Mouse (Mus musculus) neural tube, embryonic 15.5 days (tissue): ENCODE measurements around the gene Olfr703. TPM values are rescaled to one million over a fixed set of nuclear protein-coding genes. Genes with fewer than 3 reads are reported as not detected.

Experiments
- ATAC-seq: fragments of 200-750 bp; cut with Nextera tagmentation; 2 replicates; pipeline ENCODE4 v1.8.0; 2017; ENCODE audit warnings: mild to moderate bottlenecking, moderate TSS enrichment, moderate library complexity; ENCODE audit not compliant: low FRiP score
- H3K27ac ChIP-seq: fragments of 300-500 bp; sonication (generic); replicated peaks from 2 replicates; pipeline ENCODE4 v1.5.1; 2015; ENCODE audit warnings: mild to moderate bottlenecking, inconsistent platforms
- H3K27me3 ChIP-seq: fragments of 300-500 bp; sonication (generic); replicated peaks from 2 replicates; pipeline ENCODE4 v1.6.1; 2015; ENCODE audit warnings: inconsistent platforms
- H3K36me3 ChIP-seq: fragments of 300-500 bp; sonication (generic); 2 replicates; pipeline ENCODE4 v1.6.1; 2015; ENCODE audit warnings: inconsistent platforms
- H3K4me1 ChIP-seq: fragments of 300-500 bp; sonication (generic); 2 replicates; pipeline ENCODE4 v1.6.1; 2015; ENCODE audit warnings: inconsistent platforms
- H3K4me2 ChIP-seq: fragments of 300-500 bp; sonication (generic); 2 replicates; pipeline ENCODE4 v1.6.1; 2015; ENCODE audit warnings: inconsistent platforms, mild to moderate bottlenecking, moderate library complexity
- H3K4me3 ChIP-seq: fragments of 300-500 bp; sonication (generic); replicated peaks from 2 replicates; pipeline ENCODE4 v1.5.1; 2015; ENCODE audit warnings: mild to moderate bottlenecking, inconsistent platforms
- H3K9ac ChIP-seq: fragments of 300-500 bp; sonication (generic); replicated peaks from 2 replicates; pipeline ENCODE4 v1.6.1; 2015; ENCODE audit warnings: mild to moderate bottlenecking, inconsistent platforms
- H3K9me3 ChIP-seq: fragments of 300-500 bp; sonication (generic); replicated peaks from 2 replicates; pipeline ENCODE4 v1.6.1; 2016; ENCODE audit warnings: inconsistent platforms
- WGBS: fragments of 180-500 bp; shearing (Covaris S2); methylation state at CpG from one replicate; pipeline ENCODE4 v1.1.7; 2015; ENCODE audit warnings: mixed read lengths; 5-methylcytosine and 5-hydroxymethylcytosine counted together
- polyA plus RNA-seq: library from polyadenylated mRNA; unstranded; fragments of >200 nt; fragmentation: Nextera tagmentation; extraction: Ambion mirVana; gene quantifications from 2 replicates; pipeline ENCODE4 v1.2.1, GENCODE M21; 2015

Gene Olfr703
- polyA plus RNA-seq = not detected in 2 replicates

GRCm38 (mm10) chr7:106843060-106843459 lies at the start of gene Olfr703:
TSS of gene Olfr703 (plus strand) at chr7:106843360.
- H3K9ac ChIP-seq = no peak within 1 kb of the TSS
- H3K4me2 ChIP-seq = no peak within 1 kb of the TSS
- H3K9me3 ChIP-seq = no peaks in the 10 kb centered on the region
- no peak within 1 kb of the TSS for H3K27ac ChIP-seq
- H3K4me1 ChIP-seq = no peaks in the 10 kb centered on the region
- H3K4me3 ChIP-seq = no peak within 1 kb of the TSS
- H3K36me3 ChIP-seq = no peaks in the 10 kb centered on the region
- no peaks in the 10 kb centered on the region for H3K27me3 ChIP-seq
- WGBS = 77% methylated on average over 2 of the region's 2 CpGs
- no peak for ATAC-seq

DNA sequence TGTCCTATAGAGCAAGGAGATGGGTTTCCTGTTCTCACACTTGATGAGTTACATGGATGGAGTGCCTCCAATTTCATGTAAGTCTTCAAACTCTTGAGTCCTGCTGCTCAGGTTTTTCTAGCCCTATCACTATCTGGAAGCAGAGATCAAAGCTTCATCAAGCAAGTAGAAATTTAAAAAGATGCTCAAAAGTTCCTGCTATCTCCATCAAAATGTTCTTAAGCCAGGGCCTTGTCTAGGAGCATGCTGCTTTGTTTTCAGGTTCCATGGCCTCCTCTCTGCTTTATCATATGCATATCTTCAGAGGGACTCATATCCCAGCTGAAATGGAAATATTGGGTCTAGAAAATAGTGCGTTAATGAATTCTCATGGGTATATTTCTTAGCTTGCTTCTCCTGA lies 34.4 kb upstream of the Olfr703 start, which contains the start of gene Olfr700:
Olfr700 (minus strand) TSS at position 101 of the 400 bp plus-strand sequence.
- Histone ChIP-seq H3K27me3 (no peaks in the 10 kb centered on the region), H3K36me3 (no peaks in the 10 kb centered on the region), H3K9me3 (no peaks in the 10 kb centered on the region), H3K4me3 (no peak within 1 kb of the TSS), H3K4me1 (no peaks in the 10 kb centered on the region), H3K9ac (no peak within 1 kb of the TSS), H3K4me2 (no peak within 1 kb of the TSS), H3K27ac (no peak within 1 kb of the TSS)
- no peak for ATAC-seq
- 97% methylated on average over 1 of the region's 1 CpGs for WGBS

- 83% methylated on average over 2 of the region's 2 CpGs for WGBS
Measured at GRCm38 (mm10) chr7:106813829-106814228, 29.3 kb upstream of the Olfr703 start, which contains the start of gene Olfr701. TSS of gene Olfr701 (plus strand) at chr7:106814129.

DNA sequence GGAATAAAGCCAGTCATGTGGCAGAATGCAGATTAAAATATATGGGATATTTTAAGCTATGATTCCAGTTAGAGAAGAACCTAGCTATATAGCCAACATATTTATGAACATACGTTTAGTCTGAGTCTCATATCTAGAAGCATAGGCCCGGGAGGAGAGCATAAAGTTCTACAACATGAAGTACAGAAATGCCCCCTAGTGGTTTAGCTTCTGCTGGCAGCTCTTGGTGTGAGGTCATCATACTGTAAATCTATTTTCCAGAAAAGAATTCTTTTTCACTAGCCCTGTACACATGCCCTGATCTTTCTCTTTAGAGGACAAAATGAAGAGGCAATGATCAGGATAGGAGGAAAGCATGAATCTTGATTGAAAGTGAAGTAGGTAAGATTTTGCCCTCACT lies 27.4 kb upstream of the Olfr703 start:
- Histone ChIP-seq H3K4me2 (no peak overlapping the region), H3K4me1 (no peaks in the 10 kb centered on the region), H3K27ac (no peak overlapping the region), H3K9ac (no peak overlapping the region), H3K9me3 (no peaks in the 10 kb centered on the region), H3K27me3 (no peaks in the 10 kb centered on the region), H3K36me3 (no peaks in the 10 kb centered on the region), H3K4me3 (no peak overlapping the region)
- ATAC-seq = no peak
- 66% methylated on average over 2 of the region's 2 CpGs for WGBS

More at GRCm38 (mm10) chr7:106813829-106814228, 29.3 kb upstream of the Olfr703 start, which contains the start of gene Olfr701:
- Histone ChIP-seq H3K4me3 (no peak within 1 kb of the TSS), H3K9me3 (no peaks in the 10 kb centered on the region), H3K27me3 (no peaks in the 10 kb centered on the region), H3K27ac (no peak within 1 kb of the TSS), H3K4me2 (no peak within 1 kb of the TSS), H3K9ac (no peak within 1 kb of the TSS), H3K36me3 (no peaks in the 10 kb centered on the region), H3K4me1 (no peaks in the 10 kb centered on the region)
- ATAC-seq = no peak

- H3K9me3 ChIP-seq = no peaks in the 10 kb centered on the region
- ATAC-seq = no peak
- no peak overlapping the region for H3K9ac ChIP-seq
- no peaks in the 10 kb centered on the region for H3K36me3 ChIP-seq
- no peak overlapping the region for H3K4me3 ChIP-seq
- no peaks in the 10 kb centered on the region for H3K27me3 ChIP-seq
- no peak overlapping the region for H3K27ac ChIP-seq
- H3K4me1 ChIP-seq = no peaks in the 10 kb centered on the region
- no peak overlapping the region for H3K4me2 ChIP-seq
Measured at GRCm38 (mm10) chr7:106818414-106818813, 24.7 kb upstream of the Olfr703 start.

GRCm38 (mm10) chr7:106833793-106834192 lies 9.4 kb upstream of the Olfr703 start, which contains the start of gene Olfr702:
TSS of gene Olfr702 (minus strand) at chr7:106833893.
- no peaks in the 10 kb centered on the region for H3K9me3 ChIP-seq
- H3K4me3 ChIP-seq = no peak within 1 kb of the TSS
- no peak within 1 kb of the TSS for H3K9ac ChIP-seq
- H3K4me1 ChIP-seq = no peaks in the 10 kb centered on the region
- H3K4me2 ChIP-seq = no peak within 1 kb of the TSS
- ATAC-seq = no peak
- H3K36me3 ChIP-seq = no peaks in the 10 kb centered on the region
- no peaks in the 10 kb centered on the region for H3K27me3 ChIP-seq
- no peak within 1 kb of the TSS for H3K27ac ChIP-seq

DNA sequence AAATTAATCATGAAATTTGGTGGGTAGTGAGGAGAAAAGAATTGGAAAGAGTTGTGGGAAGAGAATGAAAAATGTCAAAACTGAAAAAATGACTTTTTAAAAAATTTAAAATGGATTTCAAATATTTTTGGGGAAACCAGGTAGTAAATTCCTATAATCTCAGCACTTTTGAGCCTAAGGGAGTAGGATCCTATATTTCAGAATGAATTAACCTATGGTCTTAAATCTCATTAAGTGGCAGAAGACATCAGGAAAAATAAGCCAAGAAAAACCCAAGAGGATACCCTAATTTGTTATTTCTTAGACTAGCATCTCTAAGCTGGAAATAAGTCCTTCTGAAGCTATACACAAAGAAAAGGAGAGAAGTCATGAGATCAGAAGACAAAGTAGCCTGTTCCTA lies 19.7 kb downstream of the Olfr703 start, which contains the start of gene Olfr704:
Olfr704 (plus strand) TSS at position 301 of the 400 bp plus-strand sequence.
- no peaks in the 10 kb centered on the region for H3K27me3 ChIP-seq
- H3K4me1 ChIP-seq = no peaks in the 10 kb centered on the region
- no peak within 1 kb of the TSS for H3K4me2 ChIP-seq
- H3K36me3 ChIP-seq = no peaks in the 10 kb centered on the region
- no peak within 1 kb of the TSS for H3K27ac ChIP-seq
- ATAC-seq = no peak
- H3K9ac ChIP-seq = no peak within 1 kb of the TSS
- no peaks in the 10 kb centered on the region for H3K9me3 ChIP-seq
- H3K4me3 ChIP-seq = no peak within 1 kb of the TSS

- Histone ChIP-seq H3K9ac (no peak within 1 kb of the TSS), H3K27me3 (no peaks in the 10 kb centered on the region), H3K27ac (no peak within 1 kb of the TSS), H3K9me3 (no peaks in the 10 kb centered on the region), H3K4me3 (no peak within 1 kb of the TSS), H3K4me1 (no peaks in the 10 kb centered on the region), H3K36me3 (no peaks in the 10 kb centered on the region), H3K4me2 (no peak within 1 kb of the TSS)
- WGBS = 81% methylated on average over 3 of the region's 3 CpGs
- ATAC-seq = no peak
Measured at GRCm38 (mm10) chr7:106876791-106877190, 33.6 kb downstream of the Olfr703 start, which contains the start of gene Olfr705. TSS of gene Olfr705 (minus strand) at chr7:106876891.

GRCm38 (mm10) chr7:106888062-106888461 lies 44.9 kb downstream of the Olfr703 start, which contains the start of gene Olfr706:
TSS of gene Olfr706 (minus strand) at chr7:106888162.
- no peak for ATAC-seq

More at GRCm38 (mm10) chr7:106888062-106888461, 44.9 kb downstream of the Olfr703 start, which contains the start of gene Olfr706:
- 89% methylated on average over 2 of the region's 2 CpGs for WGBS
- Histone ChIP-seq H3K4me1 (no peaks in the 10 kb centered on the region), H3K4me2 (no peak within 1 kb of the TSS), H3K27ac (no peak within 1 kb of the TSS), H3K9me3 (no peaks in the 10 kb centered on the region), H3K9ac (no peak within 1 kb of the TSS), H3K36me3 (no peaks in the 10 kb centered on the region), H3K27me3 (no peaks in the 10 kb centered on the region), H3K4me3 (no peak within 1 kb of the TSS)

Other genes with a start within 250 kb of the Olfr703 start
- not detected in 2 replicates for gene Olfr693, start 162.8 kb upstream of the Olfr703 start, polyA plus RNA-seq
- gene Olfr694, start 151.5 kb upstream of the Olfr703 start, polyA plus RNA-seq = not detected in 2 replicates
- not detected in 2 replicates for gene Olfr695, start 127.0 kb upstream of the Olfr703 start, polyA plus RNA-seq
- not detected in 2 replicates for gene Olfr697, start 100.9 kb upstream of the Olfr703 start, polyA plus RNA-seq
- gene Olfr698, start 88.0 kb upstream of the Olfr703 start, polyA plus RNA-seq = not detected in 2 replicates
- gene Olfr699, start 50.2 kb upstream of the Olfr703 start, polyA plus RNA-seq = not detected in 2 replicates
- 0.22 TPM in 1 of 2 replicates, not detected in the other for gene Olfr700, start 34.5 kb upstream of the Olfr703 start, polyA plus RNA-seq
- gene Olfr701, start 29.2 kb upstream of the Olfr703 start, polyA plus RNA-seq = not detected in 2 replicates
- not detected in 2 replicates for gene Olfr702, start 9.5 kb upstream of the Olfr703 start, polyA plus RNA-seq
- gene Olfr704, start 19.8 kb downstream of the Olfr703 start, polyA plus RNA-seq = not detected in 2 replicates
- gene Olfr705, start 33.5 kb downstream of the Olfr703 start, polyA plus RNA-seq = not detected in 2 replicates
- not detected in 2 replicates for gene Olfr706, start 44.8 kb downstream of the Olfr703 start, polyA plus RNA-seq
- gene Olfr707, start 57.9 kb downstream of the Olfr703 start, polyA plus RNA-seq = not detected in 2 replicates
- gene Olfr1532-ps1, start 64.6 kb downstream of the Olfr703 start, polyA plus RNA-seq = not detected in 2 replicates
- gene Olfr709-ps1, start 88.9 kb downstream of the Olfr703 start, polyA plus RNA-seq = not detected in 2 replicates
- gene Olfr710, start 105.0 kb downstream of the Olfr703 start, polyA plus RNA-seq = not detected in 2 replicates
- not detected in 2 replicates for gene Olfr6, start 120.6 kb downstream of the Olfr703 start, polyA plus RNA-seq
- not detected in 2 replicates for gene Olfr711, start 132.1 kb downstream of the Olfr703 start, polyA plus RNA-seq
- gene Olfr2, start 162.7 kb downstream of the Olfr703 start, polyA plus RNA-seq = not detected in 2 replicates
- not detected in 2 replicates for gene Olfr713, start 187.8 kb downstream of the Olfr703 start, polyA plus RNA-seq
- not detected in 2 replicates for gene Olfr714, start 227.6 kb downstream of the Olfr703 start, polyA plus RNA-seq
- gene Olfr17, start 249.9 kb downstream of the Olfr703 start, polyA plus RNA-seq = not detected in 2 replicates